Mouse (Mus musculus): ENCODE results near the gene Gm5617. TPM values are rescaled to one million over a fixed set of nuclear protein-coding genes. Genes with fewer than 3 reads are reported as not detected.

The Gm5617 gene
- polyA plus RNA-seq, 1 experiment from 2014 or later, result 26.9 TPM

Small RNA genes within 50 kb of the gene (microRNA-seq; reads per million reads assigned to microRNA genes)
- gene Gm23653, result not detected

Other genes starting within 250 kb of the Gm5617 start
- gene Nxpe2, start 142.0 kb upstream of the Gm5617 start, polyA plus RNA-seq (2016; fragmentation: Nextera tagmentation; extraction: Ambion mirVana), result 1.1 and 1.3 TPM in 2 replicates
- gene Rexo2, start 14.8 kb upstream of the Gm5617 start, polyA plus RNA-seq (2016; fragmentation: Nextera tagmentation; extraction: Ambion mirVana), result 95.8 and 123 TPM in 2 replicates
- gene Rbm7, start 143 bp upstream of the Gm5617 start, polyA plus RNA-seq (2016; fragmentation: Nextera tagmentation; extraction: Ambion mirVana), result 119 and 123 TPM in 2 replicates
- 0.19 TPM in 2 replicates for gene Nnmt, start 109.7 kb downstream of the Gm5617 start, polyA plus RNA-seq (2016; fragmentation: Nextera tagmentation; extraction: Ambion mirVana)